Mouse (Mus musculus) E14TG2a.4 (cell line): ENCODE data around the gene Sri.

Experiments used
- CTCF ChIP-seq: conservative IDR thresholded peaks from 2 replicates; pipeline ENCODE4 v1.5.1; 2014; ENCODE audit warnings: low read length
- NANOG ChIP-seq: IDR thresholded peaks from 2 replicates; pipeline ENCODE4 v1.6.1; 2014; ENCODE audit warnings: borderline replicate concordance, low read length, mixed read lengths
- POU5F1 ChIP-seq: IDR thresholded peaks from 2 replicates; pipeline ENCODE4 v1.6.1; 2014; ENCODE audit warnings: low read length, borderline replicate concordance

- TF ChIP-seq CTCF (no peak), NANOG (no peak), POU5F1 (no peak)
Measured at GRCm38 (mm10) chr5:8053827-8054226, 7.9 kb downstream of the Sri start.
